Mouse (Mus musculus): ENCODE data around the gene Sez6l.
"Not testable (repeated sequence)": the region's sequence is repeated elsewhere in the genome, so short reads cannot be mapped to it uniquely, and the experiment has no call there.

The Sez6l gene

DNA sequence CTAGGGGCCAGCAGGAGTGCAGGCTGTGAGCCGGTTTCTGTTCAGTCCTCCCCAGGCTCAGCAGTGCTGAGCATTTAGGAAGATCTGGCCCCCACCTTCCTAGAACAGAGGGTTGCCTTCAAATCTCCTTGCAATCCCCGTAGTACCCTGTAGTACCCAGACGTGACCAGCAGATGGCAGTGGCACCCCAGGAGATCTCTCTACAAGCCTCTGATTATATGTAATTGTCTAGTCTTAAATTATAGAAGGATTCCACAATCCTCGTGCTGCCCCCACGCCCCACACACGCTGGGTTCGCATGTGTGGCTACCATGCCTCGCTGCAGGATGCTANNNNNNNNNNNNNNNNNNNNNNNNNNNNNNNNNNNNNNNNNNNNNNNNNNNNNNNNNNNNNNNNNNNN lies 144.0 kb downstream of the Sez6l start:
- peak; percentile 84 to 91 for DNase-seq (ENCODE audit: low spot score in 2 of 2)

DNA sequence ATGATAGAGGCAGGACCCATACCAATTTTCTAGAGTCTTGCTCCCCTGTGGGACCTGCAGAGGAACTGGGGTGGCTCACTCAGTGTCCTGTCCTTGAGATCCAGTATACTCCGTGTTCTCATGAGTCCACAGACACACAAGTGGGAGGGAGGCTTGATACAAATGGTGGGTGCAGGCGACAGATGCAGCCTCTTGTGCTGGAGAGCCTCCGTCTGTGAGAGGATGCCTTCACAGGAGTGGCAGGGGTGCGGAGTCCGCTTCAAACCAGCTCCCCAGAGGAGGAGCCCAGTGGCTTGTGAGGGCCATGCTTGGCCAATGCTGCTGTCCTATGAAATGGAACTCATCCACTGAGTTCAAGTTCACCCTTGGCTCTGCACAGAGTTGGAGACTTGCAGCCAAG lies 145.0 kb downstream of the Sez6l start:
- no peak for DNase-seq (ENCODE audit: low spot score in 2 of 2)

DNA sequence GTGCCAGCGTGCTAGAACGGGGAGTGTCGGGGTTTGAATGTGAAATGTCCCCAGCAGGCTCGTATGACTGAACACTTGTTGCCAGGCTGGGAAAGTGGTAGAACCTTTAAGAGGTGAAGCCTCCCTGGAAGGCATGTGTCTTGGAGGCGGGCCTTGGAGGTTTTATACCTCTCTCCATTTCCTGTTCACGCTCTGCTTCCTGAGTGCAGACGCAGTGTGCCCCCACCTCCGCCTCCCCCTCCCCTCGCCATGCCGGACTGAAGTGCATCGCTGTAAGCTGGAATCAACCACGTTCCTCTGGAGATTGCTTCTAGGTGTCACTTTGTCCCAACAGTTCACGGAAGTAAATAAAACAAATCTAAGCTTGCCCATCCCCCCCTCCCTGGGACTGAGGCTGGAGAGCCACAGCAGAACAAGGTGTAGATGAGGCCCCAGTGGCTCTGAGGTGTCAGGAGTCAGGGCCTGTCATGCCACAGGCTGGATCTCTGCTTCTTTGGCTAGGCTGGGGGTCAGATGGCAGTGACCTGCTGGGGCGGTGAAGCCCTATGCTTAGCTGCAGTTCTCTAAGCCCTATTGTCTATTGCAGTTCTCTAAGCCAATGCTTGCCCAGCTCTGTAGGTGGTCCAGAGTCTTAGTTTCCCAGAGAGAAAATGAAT lies 145.7 kb downstream of the Sez6l start:
- no peak for DNase-seq (ENCODE audit: low spot score in 2 of 2)

DNA sequence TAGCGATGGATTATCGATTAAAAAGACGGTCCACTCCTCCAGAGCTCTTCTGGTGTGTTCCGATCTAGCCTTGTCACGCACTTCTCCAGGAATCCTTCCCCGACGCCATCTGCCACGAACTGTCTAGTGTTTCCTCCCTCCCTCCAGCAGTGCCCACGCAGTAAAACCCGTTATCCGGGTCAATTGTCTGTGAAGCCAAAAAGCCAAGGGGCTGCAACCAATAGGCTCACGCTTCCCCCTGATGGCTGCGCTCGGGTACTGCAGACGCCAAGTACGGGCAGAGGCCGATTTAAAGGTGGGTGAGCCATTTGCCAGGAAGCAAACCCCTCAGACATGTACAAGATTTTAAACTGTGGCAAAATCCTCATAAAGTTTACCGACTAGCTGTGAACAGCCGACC lies 148.0 kb downstream of the Sez6l start:
- peak; percentile 78 to 81 for DNase-seq (ENCODE audit: low spot score in 2 of 2)

DNA sequence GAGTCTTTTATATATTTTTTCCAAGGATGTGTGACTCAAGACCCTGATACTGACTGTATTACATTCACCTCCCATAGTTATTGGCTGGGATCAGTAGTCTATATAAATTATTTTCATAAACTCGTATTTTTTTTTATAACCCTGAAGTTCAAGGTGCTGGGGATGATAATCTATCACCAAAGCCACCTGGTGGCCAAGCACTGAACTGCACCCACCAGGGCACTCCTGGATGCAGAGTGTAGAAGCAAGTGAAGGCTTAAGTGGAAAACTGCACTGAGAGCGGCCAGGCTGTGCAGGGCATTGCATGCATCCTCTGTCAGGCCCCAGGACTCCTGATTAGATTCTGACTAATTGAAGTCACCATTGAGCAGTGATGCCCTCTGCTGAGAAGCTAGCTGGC lies 149.7 kb downstream of the Sez6l start:
- peak; percentile 77 to 88 for DNase-seq (ENCODE audit: low spot score in 2 of 2)

DNA sequence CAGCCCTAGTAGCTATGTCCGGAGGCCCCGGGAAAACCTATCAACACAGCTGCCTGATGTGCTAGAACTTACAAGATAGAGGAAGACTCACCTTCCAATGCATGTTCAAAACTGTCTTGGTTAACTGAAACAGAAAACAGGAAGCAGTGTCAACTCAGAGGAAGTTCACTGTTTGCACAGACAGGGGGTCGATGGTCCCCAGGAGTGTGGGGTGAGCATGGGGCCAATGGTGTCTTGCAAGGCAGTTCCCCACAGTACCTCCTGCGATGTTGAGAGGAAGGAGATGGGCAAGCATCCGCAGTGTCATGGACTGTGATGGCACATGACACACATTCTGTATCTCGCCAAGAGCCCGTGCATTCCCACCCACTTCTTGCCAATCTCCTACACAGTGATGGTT lies 150.3 kb downstream of the Sez6l start:
- peak in 1 of 2 experiments; percentile 32 for DNase-seq (ENCODE audit: low spot score in 2 of 2)

DNA sequence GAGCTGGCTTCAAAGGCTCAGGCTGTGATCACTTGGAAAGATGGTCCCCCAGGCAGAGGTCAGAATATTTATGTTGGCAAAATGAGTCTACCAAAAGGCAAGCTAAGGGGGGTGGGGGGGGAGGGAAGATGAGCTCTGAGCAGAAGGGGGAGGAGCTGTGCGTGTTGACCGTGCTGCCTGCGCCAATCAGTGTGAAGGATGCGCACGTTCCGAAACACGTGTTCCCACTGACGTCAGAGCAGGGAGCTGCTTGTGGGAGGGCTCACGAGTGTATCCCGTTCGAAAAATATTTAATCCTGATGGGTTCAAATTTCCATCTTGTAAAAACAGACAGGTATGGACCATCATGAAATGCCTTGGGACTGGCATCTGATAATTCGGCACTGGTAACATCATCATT lies 157.4 kb downstream of the Sez6l start:
- DNase-seq (ENCODE audit: low spot score in 2 of 2), result peak in 1 of 2 experiments; percentile 56

DNA sequence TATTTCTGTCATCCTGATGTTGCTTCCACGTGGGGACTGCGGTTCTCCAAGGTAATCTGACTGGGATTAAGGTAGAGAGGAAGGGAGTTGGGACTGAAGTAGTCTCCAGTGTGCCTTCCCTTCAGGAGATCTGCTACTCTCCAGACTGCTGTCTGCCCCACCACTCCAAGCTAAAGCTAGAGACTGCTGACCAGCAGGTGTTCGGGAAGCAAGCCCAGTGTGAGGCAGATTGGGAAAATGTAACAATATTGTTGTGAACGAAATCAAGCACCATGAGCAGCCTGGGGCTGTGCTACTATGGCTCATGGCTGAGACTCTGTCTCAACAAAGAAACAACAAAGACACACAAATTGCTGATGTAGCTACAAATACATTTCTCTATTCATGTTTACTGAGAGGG lies 159.0 kb downstream of the Sez6l start:
- no peak for DNase-seq (ENCODE audit: low spot score in 2 of 2)

DNA sequence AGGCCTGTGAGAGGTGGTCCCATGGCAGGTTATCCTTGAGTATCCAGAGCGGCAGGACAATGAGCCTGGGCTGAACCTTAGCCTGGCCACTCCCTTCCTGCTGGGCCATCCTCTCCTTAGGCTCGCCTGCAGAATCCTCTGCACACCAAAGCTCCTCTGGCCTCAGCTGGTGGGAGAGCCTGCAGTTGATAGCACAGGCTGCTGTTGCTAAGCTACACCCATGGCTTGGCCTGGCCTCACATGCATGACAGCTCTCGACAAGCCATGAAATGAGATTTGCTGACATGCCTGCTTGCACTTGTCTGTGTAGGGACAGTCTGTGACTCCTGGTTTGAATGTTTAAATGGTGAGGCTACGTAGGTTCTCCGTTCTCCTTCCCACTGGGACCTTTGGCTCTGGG lies 160.3 kb downstream of the Sez6l start:
- no peak for DNase-seq (ENCODE audit: low spot score in 2 of 2)

DNA sequence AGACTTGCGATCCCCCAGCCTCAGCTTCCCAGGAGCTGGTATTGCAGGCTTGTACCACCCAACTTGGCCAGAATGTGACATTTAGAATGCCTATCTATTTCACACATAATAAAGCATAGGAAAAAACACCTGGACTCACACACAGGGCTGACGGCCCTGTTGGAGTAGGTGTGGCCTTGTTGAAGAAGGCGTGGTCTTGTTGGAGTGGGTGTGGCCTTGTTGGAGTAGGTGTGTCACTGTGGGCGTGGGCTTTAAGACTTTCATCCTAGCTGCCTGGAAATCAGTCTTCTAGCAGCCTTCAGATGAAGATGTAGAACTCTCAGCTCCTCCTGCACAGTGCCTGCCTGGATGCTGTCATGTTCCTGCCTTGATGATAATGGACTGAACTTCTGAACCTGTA lies 164.2 kb downstream of the Sez6l start:
- not testable (repeated sequence) for DNase-seq (ENCODE audit: low spot score in 2 of 2)

DNA sequence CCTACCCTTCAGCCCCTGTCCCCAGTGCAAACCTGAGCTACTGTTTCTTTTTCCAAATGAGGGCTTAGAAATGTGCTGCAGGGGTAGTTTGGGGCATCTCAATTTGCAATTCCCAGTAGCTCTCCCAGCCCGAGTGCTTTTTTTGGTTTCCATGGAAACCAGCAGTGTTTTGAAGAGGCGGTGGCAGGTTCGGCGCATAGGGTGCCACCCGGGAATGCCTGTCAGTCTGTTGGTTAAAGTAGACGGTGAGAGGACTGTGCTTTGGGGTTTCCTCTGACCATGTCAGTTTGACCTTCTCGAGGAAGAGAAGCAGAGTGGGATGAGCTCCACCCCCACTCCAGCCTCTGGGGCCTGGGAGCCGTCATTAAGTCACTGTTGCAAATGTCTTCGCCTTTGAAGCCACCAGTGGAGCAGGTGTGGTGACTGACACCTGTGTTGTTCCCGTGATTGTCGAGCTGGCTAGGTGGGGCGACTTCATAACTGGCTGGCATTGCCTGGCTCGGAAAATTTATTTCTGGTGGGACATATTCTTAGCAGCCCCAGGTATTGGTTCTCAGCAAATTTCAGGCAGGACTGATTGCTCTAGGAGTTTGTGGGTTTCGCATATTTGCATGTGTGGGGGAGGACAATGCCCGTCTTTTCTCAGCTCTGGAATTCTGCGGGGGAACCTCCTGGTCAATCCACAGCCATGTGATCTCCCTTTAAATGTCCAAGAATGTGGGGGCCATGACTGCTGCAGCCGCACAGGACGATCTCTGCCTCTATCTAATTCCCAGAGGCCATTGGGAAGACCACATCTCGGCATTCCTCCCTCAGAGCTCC lies 165.3 kb downstream of the Sez6l start:
- DNase-seq (ENCODE audit: low spot score in 2 of 2), result peak; percentile 81 to 86

DNA sequence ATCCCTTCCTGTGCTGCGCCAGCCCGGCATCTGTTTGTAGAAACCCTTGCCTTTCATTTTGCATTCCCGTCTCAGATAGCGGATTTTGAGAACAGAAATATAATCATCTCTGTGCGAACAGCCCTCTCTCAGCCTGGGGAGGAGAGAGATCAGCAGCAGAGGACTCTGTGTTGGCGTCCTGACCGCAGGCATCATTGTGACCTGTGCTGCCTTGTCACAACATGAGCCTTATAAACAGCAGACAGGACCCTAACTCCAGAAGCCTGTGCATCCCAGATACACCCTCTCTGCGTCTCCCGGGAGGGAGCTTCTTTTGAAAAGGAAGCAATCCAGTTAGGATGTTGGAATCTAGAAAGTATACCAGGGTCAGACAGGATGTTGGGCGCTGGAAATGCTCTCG lies 165.9 kb downstream of the Sez6l start:
- DNase-seq (ENCODE audit: low spot score in 2 of 2), result peak; percentile 57 to 61

DNA sequence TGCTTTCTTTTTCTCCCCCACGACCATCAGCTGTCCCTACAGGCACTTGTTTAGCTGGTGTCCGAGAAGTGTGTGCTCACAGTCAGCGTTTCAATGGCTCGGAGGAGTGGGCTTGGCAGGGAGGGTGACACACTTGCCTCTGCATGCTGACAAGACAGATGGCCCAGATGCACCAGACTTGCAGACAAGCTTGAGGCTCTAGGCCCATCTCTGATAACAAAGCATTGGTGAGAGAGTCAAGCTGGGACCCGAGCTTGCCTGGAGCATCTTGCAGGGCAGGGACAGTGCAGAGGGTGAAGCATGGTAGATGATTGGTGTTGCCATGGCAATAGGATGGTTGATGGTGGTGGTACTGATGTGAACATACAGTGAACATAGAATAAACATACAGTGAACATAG lies 167.7 kb downstream of the Sez6l start:
- peak in 1 of 2 experiments; percentile 35 for DNase-seq (ENCODE audit: low spot score in 2 of 2)

DNA sequence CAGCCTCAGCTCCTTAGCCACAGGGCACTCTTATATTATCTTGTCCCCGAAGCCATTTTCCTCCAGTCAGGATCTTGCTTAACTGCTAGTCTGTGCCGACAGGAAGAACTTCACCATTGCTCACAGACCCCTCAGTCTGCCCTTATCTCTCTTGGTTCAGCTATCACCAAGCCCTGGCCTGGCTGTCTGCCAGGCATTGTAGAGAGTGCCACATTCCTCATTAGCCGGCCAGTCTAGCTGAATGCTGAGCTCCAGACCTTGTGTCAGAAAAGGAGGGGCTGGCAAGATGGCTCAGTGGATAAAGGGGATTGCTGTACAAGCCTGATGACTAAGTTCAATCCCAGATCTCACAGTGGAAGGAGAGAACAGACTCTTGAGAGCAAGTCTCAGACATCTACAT lies 171.0 kb downstream of the Sez6l start:
- DNase-seq (ENCODE audit: low spot score in 2 of 2), result peak in 1 of 2 experiments; percentile 26

DNA sequence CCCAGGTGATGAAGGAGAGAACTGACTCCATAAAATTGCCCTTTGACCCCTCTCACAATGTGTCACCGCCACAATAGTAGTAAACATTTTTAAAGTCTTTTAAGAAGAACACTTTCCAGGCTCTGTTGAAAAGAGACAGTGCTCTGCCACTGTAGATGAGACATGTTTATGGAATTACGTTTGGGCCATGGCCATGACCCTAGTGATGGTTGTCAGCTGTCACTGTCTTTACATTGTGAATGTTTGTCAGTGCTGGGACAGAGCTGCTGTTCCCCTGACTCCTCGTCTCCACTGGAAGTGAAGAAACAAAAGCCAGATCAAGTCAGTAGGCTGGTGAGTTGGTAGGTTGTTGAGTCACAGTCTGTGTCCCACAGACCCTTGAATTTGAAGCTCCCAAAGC lies 174.5 kb downstream of the Sez6l start:
- DNase-seq (ENCODE audit: low spot score in 2 of 2), result peak in 1 of 2 experiments; percentile 15

DNA sequence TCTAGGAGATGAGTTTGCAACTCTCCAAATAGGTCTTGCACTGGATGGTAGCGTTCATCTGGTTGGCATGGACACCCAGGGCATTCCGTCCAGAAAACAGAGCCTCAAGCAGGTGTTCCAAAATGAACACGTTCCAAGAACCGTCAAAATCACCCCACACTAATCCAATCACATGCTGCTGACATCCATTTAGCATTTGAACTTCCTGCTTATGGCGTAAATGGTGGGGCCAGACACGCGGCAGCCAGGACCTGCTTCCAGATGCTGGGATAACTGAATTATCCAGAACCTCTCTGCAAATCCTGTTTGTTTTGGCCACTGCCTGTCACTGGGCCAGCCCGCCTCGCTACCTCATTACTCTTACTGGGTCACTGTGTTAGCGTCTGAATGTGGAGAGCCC lies 177.7 kb downstream of the Sez6l start:
- peak in 1 of 2 experiments; percentile 28 for DNase-seq (ENCODE audit: low spot score in 2 of 2)

DNA sequence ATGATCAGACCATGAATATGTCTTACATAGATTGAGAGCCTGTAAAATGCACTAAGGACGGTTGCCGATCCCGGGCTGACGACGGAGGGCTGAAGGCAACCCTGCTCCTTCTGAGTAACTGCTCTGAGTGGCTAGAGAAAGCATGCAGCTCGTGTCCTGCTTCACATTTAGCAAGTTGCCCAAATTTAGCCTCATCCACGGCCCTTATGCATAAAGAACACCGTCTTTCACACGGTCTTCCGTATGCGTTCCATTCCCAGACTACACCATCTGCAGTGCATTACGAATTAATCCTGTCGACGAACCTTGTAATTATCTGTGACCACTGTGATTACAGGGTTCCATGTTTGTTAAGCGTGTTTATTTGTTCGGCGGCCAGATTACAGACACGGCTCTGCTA lies 180.9 kb downstream of the Sez6l start:
- peak; percentile 49 to 69 for DNase-seq (ENCODE audit: low spot score in 2 of 2)

DNA sequence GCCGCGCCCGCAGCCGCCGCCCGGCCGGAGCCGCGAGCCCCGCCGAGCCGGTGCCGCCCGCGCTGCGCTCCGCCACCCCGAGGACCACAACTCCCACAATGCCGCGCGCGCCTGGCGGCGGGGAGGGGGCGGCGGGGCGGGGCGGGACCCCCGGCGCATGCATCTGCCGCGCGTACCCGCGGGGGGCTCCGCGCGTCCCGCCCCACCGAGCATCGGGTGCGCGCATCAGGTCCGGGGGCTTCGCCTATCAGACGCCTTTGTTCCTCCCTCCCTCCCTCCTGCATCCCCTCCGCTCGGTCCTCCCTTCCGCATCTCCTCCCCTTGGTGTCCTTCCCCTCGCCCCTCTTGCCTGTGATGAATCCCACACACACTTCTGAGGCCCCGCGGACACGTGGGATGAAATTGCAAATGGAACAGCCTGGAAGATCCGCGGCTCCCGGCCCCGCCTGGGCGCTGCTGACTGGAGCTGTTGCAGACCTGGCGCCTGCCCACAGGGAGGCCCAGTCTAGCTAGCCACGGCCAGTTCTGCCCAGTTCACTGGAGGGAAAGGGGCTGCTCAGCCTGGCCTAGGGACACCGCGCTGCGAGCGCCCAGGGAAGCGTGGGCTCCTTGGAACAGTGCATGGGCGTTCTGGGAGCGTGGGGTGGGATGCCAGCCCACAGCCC lies 182.1 kb downstream of the Sez6l start, which contains the start of gene Asphd2:
Asphd2 (minus strand) TSS at position 88 of the 665 bp plus-strand sequence.
- DNase-seq (ENCODE audit: low spot score in 2 of 2), result peak; percentile 91 to 94

DNA sequence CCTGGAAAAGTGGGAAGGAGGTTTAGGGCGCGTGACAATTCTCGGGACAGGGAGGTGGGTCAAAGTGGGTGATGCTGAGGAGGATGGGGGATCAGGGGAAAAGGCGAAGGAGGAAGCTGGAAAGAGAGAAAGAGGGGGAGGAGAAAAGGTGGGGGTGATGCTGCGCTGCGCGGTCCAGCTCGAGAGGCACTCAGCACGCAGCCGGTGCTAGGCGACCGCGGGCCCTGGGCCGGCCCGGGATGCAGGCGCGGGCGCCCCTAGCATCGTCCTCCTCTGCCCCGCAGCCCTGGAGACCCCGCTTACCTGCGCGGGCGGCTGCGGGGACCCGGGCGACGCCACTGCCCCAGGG lies 182.6 kb downstream of the Sez6l start:
- peak in 1 of 2 experiments; percentile 52 for DNase-seq (ENCODE audit: low spot score in 2 of 2)

DNA sequence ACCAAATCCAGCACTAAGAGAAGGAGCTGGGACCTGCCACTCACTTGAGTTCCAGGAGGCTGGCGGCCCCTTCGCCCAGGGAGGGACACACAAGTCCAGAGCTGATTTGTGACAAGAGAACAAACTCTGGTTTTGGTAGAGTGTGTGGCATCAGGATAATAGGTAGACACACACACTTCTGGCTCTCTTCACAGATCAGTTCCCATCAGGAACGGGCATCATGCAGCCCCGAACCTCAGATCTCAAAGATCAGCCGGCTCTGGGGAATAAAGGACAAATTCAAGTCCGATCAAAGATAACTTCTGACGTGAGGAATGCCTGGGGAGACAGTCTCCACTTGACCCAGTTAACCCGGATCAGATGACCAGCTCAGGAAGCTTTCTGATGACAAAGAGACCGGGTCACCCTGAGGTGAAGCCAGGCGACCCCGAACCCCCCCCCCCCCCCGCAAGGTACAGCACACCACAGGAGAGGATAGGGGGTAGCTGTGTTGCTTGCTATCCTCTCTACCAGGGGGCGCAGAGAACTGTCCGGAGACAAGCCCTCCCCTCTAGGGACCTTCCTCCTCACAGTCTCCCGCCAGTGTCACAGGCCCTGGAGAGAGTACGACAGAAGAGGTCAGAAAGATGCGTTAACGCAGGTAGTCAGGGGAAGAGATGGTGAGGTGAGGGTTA lies 183.1 kb downstream of the Sez6l start:
- DNase-seq (ENCODE audit: low spot score in 2 of 2), result no peak

DNA sequence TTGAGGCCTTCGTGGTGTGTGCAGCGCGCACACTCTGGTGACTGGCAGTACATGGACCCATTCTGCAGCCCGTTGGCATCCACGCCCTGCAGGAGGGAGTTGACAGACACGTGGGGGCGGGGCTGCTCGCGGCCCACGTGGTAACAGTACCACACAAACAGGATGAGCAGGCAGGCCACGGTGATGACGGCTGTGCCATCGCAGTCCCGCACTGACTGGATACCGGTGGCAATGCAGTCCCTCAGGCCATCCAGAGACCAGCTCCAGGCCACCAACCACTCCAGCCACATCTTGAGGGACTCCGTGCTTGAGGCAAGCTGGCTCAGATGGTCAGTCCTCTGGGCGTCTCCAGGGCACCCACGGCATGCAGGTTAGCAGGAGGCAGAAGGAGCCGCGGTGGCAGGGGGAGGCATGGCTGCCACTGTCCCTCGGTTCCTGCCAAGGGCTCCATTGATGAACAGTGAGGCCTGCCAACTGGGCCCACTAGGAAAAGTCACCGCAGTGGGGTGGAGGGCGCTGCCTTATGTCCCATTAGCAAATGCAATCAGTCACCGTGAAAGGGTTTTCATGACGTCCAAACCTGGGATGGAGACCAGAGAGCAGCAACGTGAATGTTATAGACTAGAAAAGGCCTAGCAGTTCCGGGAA lies 185.2 kb downstream of the Sez6l start:
- DNase-seq (ENCODE audit: low spot score in 2 of 2), result peak in 1 of 2 experiments; percentile 30

DNA sequence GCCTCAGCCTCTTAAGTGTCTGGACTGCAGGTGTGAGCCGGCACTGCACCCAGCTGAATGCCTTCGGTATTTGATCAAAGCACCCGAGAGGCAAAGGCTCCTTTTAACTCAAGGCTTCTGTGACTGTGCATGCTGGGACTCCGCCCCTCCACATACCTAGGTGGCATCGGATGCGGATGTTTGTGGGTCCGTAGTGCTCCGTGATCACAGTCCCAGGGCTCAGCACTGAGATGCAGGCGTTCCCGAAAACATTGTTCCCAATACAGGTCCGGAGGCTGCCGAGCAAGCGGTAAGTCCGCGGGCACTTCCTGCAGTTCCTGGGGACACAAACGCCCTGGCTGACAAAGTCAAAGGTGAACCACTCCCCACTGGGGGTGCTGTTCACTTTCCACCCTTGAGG lies 186.0 kb downstream of the Sez6l start:
- peak in 1 of 2 experiments; percentile 26 for DNase-seq (ENCODE audit: low spot score in 2 of 2)

Measured in right cerebral cortex, postnatal 10 days (tissue).